9 mouse cellular contexts compared by ENCODE assay signal in the genomic region with DNA sequence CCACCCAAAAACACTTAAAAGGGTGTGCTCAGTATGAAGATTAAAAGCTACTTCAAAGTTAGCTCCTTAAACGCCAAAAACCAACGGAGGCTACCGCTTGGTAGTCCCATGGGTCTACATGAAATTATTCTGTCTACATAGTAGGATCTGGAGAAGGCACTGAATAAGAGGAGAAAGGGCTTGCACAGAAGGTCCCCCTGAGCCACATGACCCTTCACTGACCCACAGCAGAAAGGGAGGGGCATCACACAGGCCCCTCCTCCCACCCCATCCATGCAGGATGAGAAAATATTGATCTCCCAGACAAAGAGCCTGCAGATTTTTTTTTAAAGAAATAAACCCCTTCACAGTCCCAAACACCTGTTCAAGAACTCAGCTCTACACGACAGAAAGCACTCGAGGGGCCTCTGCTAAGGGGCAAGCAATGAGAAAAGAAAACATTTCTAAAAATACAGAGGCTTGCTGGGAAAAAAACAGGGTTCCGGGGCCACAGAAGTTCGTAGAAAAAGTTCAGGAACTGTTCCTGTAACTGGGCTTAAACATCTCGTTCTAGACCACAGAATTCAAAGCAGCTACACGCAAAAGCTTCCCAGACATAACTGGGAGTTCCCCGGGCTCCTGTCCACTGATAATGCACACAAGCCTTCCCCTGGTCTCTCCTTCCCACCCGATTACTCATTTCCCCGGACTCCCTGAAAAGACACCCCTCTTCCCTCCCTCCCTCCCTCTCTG. TPM values are rescaled to one million over a fixed set of nuclear protein-coding genes. Genes with fewer than 3 reads are reported as not detected.
DNase-seq lines count a peak whose midpoint lies in the region; ATAC-seq and TF ChIP-seq lines count a peak whose summit lies in the region.
"Had no signal": no experiment of that assay in that cellular context is flagged by ENCODE, and none has a peak within 500 bp of the region (broad histone marks: within the 10 kb centered on the region; RNA-seq: fewer than 3 reads in every experiment).

No protein-coding gene starts in this region.

- DNase-seq in kidney, postnatal 4 days: no peak
- peak; percentile 42 for DNase-seq in NIH3T3 (ENCODE audit: low read depth)
- DNase-seq in urinary bladder, postnatal 10 days (ENCODE audit: low spot score): no peak
- DNase-seq in right cerebral cortex, adult 2 months (ENCODE audit: low spot score in 2 of 2): no peak
- DNase-seq in cerebellum, adult 18-20 months: no peak
- DNase-seq: right cerebral cortex, adult 18-20 months had no signal

- ATAC-seq in kidney, embryonic 16.5 days (ENCODE audit: low FRiP score, low TSS enrichment): no peak
- ATAC-seq in liver, embryonic 12.5 days: no peak

- H3K27me3 ChIP-seq in kidney, embryonic 16.5 days (ENCODE audit: insufficient read depth, low read length): no peaks in the 10 kb centered on the region
- no peaks in the 10 kb centered on the region for H3K27me3 ChIP-seq in liver, embryonic 12.5 days (replicated peaks)

- no peaks in the 10 kb centered on the region for H3K9me3 ChIP-seq in kidney, embryonic 16.5 days (ENCODE audit: low read length)
- no peaks in the 10 kb centered on the region for H3K9me3 ChIP-seq in liver, embryonic 12.5 days (replicated peaks)

- peaks cover 93% of the 10 kb centered on the region for H3K4me1 ChIP-seq in kidney, embryonic 16.5 days (ENCODE audit: insufficient read depth, low read length)
- peaks cover 9% of the 10 kb centered on the region for H3K4me1 ChIP-seq in embryonic fibroblast, embryonic 13.5 days (ENCODE audit: control insufficient read depth, insufficient read depth, low read length)
- peaks cover 50% of the 10 kb centered on the region for H3K4me1 ChIP-seq in liver, embryonic 12.5 days

- no peak for TF ChIP-seq CTCF in embryonic fibroblast, embryonic 13.5 days (IDR thresholded peaks at IDR 0.05; ENCODE audit: borderline replicate concordance, insufficient read depth, low read length)

- no peak overlapping the region for H3K4me3 ChIP-seq in kidney, embryonic 16.5 days (ENCODE audit: low read length)
- H3K4me3 ChIP-seq in embryonic fibroblast, embryonic 13.5 days (ENCODE audit: insufficient read depth, low read length): no peak overlapping the region
- no peak overlapping the region for H3K4me3 ChIP-seq in liver, embryonic 12.5 days

- H3K27ac ChIP-seq in kidney, embryonic 16.5 days (ENCODE audit: low read length): peak overlapping the region; percentile 88
- H3K27ac ChIP-seq in embryonic fibroblast, embryonic 13.5 days (ENCODE audit: insufficient read depth, low read length): peak overlapping the region; percentile 85
- peak overlapping the region; percentile 33 for H3K27ac ChIP-seq in liver, embryonic 12.5 days

- no peak for TF ChIP-seq POLR2A in embryonic fibroblast, embryonic 13.5 days (IDR thresholded peaks at IDR 0.05; ENCODE audit: low read depth, low read length)

- H3K9ac ChIP-seq in kidney, embryonic 16.5 days (replicated peaks; ENCODE audit: low read length): peak overlapping the region; percentile 48
- H3K9ac ChIP-seq in liver, embryonic 12.5 days: no peak overlapping the region

- peak overlapping the region; percentile 17 for H3K4me2 ChIP-seq in kidney, embryonic 16.5 days (replicated peaks; ENCODE audit: low read depth, low read length)
- H3K4me2 ChIP-seq in liver, embryonic 12.5 days: no peak overlapping the region; the same call in 1 of the 2 replicates

- peaks cover 11% of the 10 kb centered on the region for H3K36me3 ChIP-seq in kidney, embryonic 16.5 days (ENCODE audit: insufficient read depth, low read length)
- peaks cover 19% of the 10 kb centered on the region; the same call in 1 of the 2 replicates for H3K36me3 ChIP-seq in liver, embryonic 12.5 days

- WGBS in kidney, embryonic 16.5 days: 8% methylated on average over 12 of the region's 12 CpGs
- 32% methylated on average over 12 of the region's 12 CpGs for whole genome bisulfite sequencing in liver, embryonic 12.5 days (ENCODE audit: insufficient replicate concordance)

RNA-seq across cellular contexts. Expression of a gene that starts 27.6 kb away (rescaled TPM):
- polyA plus RNA-seq in kidney, embryonic 16.5 days (2015; fragmentation: Nextera tagmentation; extraction: Ambion mirVana): 24.3 and 30.0 TPM in 2 replicates
- 44.9 and 50.7 TPM in 2 replicates for polyA plus RNA-seq in embryonic fibroblast, embryonic 13.5 days (2011; ENCODE audit: insufficient read length, low read depth, missing spikeins)
- polyA plus RNA-seq in liver, embryonic 12.5 days (2016; fragmentation: Nextera tagmentation; extraction: Ambion mirVana): 5.0 and 5.2 TPM in 2 replicates

Comparison
In these comparisons a context has a peak if more than half of its experiments do, and no peak if none do; other contexts are left out.
1. H3K27ac ChIP-seq: peak in every context shown above with its lines; median percentile 88 in kidney, embryonic 16.5 days; 85 in embryonic fibroblast, embryonic 13.5 days; 33 in liver, embryonic 12.5 days.